Mouse (Mus musculus) heart, adult 2 months (tissue): Measurements from ENCODE around the gene Mrpl11.
A peak's percentile ranks its signal among the peaks of the same experiment; 100 is the strongest.

Source experiments
- EP300 ChIP-seq: fragments of 200-500 bp; IDR thresholded peaks from 2 replicates; pipeline ENCODE4 v1.6.1; 2011; ENCODE audit warnings: low read depth, low read length, control low read depth; ENCODE audit not compliant: insufficient read depth
- POLR2A ChIP-seq: fragments of 200-500 bp; IDR thresholded peaks from 2 replicates; pipeline ENCODE4 v1.6.1; 2011; ENCODE audit warnings: mild to moderate bottlenecking, low read depth, low read length, control low read depth; ENCODE audit not compliant: insufficient read depth

DNA sequence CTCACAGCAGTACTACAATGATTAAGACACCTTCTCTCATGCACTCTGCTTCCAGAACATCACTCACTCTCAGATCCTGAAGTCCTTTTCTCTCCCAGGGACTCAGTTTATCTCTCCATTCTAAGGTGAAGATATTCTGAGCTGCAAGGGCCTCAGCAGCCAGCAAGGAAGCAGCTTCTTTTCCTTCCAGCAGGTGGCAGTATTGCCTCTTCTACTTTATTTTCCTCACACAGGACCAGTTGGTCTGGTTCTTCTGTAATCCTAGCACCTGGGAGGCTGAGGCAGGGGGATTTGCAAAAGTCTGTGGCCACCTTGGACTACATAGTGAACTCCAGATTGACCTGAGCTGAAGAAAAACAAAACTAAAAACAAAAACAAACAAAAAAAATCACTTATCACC, 19.8 kb downstream of the Mrpl11 start:
- no peak for TF ChIP-seq POLR2A
- TF ChIP-seq EP300, result 0 out of 2 replicates have a peak, but pooled peaks have one; percentile 28
